Mouse (Mus musculus) bone marrow macrophage, adult 2 months (primary cell): ENCODE measurements at regions not wholly inside any gene's neighbourhood (a gene's known extent, or its start where the extent isn't known, plus 50 kb on each side); places are given as distances from the start of the nearest gene placed in this dataset.

Experiments
- CTCF ChIP-seq: IDR thresholded peaks from 2 replicates; pipeline ENCODE4 v1.5.1; 2012; ENCODE audit warnings: low read depth, mild to moderate bottlenecking, low read length, moderate library complexity
- POLR2A ChIP-seq: IDR thresholded peaks from 2 replicates; pipeline ENCODE4 v1.6.1; 2012; ENCODE audit warnings: mild to moderate bottlenecking, low read depth, low read length, borderline replicate concordance

GRCm38 (mm10) chr5:149842491-149842890 is 164.5 kb downstream of the B3glct start:
- TF ChIP-seq POLR2A, result no peak
- TF ChIP-seq CTCF, result no peak
